Mouse (Mus musculus) spleen, adult 2 months (tissue): ENCODE measurements around the gene Olfr1375. TPM values are rescaled to one million over a fixed set of nuclear protein-coding genes. Genes with fewer than 3 reads are reported as not detected.
A peak's percentile ranks its signal among the peaks of the same experiment; 100 is the strongest.
"Not testable (repeated sequence)": the region's sequence is repeated elsewhere in the genome, so short reads cannot be mapped to it uniquely, and the experiment has no call there.

Experiments
- DNase-seq, 2 experiments: peaks; one replicate each; pipeline versions ENCODE4 v3.0.0 to v3.0.0-alpha.2; 2012 to 2021; ENCODE audit warnings: low spot score in 2 of 2, low read depth in 1 of 2
- H3K27ac ChIP-seq: fragments of 200-500 bp; 2 replicates; pipeline ENCODE4 v1.5.1; 2012; ENCODE audit warnings: low read length, inconsistent platforms; ENCODE audit not compliant: insufficient read depth
- H3K27me3 ChIP-seq: fragments of 200-500 bp; 2 replicates; pipeline ENCODE4 v1.6.1; 2012; ENCODE audit warnings: mild to moderate bottlenecking, moderate library complexity, low read length, inconsistent platforms; ENCODE audit not compliant: control insufficient read depth, insufficient read depth
- H3K36me3 ChIP-seq: fragments of 200-500 bp; 2 replicates; pipeline ENCODE4 v1.6.1; 2012; ENCODE audit warnings: mild to moderate bottlenecking, low read length, inconsistent platforms; ENCODE audit not compliant: control insufficient read depth, insufficient read depth
- H3K4me1 ChIP-seq: fragments of 200-500 bp; 2 replicates; pipeline ENCODE4 v1.6.1; 2011; ENCODE audit warnings: inconsistent platforms; ENCODE audit not compliant: control insufficient read depth, insufficient read depth, insufficient read length
- H3K4me3 ChIP-seq: fragments of 200-500 bp; 2 replicates; pipeline ENCODE4 v1.5.1; 2011; ENCODE audit warnings: mild to moderate bottlenecking, inconsistent platforms; ENCODE audit not compliant: insufficient read depth, insufficient read length; ENCODE audit errors: extremely low read depth
- CTCF ChIP-seq: fragments of 200-500 bp; IDR thresholded peaks from 2 replicates; pipeline ENCODE4 v1.5.1; 2011; ENCODE audit warnings: mild to moderate bottlenecking, inconsistent platforms; ENCODE audit not compliant: insufficient read depth, insufficient read length, insufficient replicate concordance; ENCODE audit errors: extremely low read depth
- POLR2A ChIP-seq: fragments of 200-500 bp; IDR thresholded peaks from 2 replicates; pipeline ENCODE4 v1.6.1; 2011; ENCODE audit warnings: low read depth, low read length, inconsistent platforms
- WGBS: fragments of 180-500 bp; shearing (Covaris S2); methylation state at CpG from one replicate; pipeline ENCODE4 v1.1.7; 2018; 5-methylcytosine and 5-hydroxymethylcytosine counted together
- polyA plus RNA-seq: library from polyadenylated mRNA; depleted of rRNA; stranded (reverse); fragments of >200 nt; gene quantifications from 2 replicates; pipeline ENCODE4 v1.2.3, GENCODE M21; 2012

Olfr1375 gene
- polyA plus RNA-seq, 1 experiment = not detected

DNA sequence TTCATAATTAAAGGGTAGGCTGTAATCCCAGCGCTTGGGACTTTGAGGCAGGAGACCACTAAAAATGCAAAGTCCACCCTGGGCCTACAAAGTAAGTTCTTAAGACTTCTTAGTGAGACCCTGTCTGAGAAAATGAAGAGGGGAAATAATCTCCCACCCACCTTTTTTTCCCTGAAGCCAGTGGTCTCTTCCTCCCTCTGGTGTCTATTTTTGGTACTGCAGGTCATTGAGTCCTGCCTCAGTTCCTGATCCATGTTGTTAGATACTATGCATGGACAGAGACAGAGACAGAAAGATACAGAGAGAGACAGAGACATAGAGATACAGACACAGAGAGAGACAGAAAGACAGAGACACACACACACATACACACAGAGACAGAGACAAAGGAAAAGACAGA, 15.1 kb upstream of the Olfr1375 start:
- H3K27me3 ChIP-seq = no peaks in the 10 kb centered on the region
- no peaks in the 10 kb centered on the region for H3K4me1 ChIP-seq
- no peak overlapping the region for H3K4me3 ChIP-seq
- no peak for DNase-seq
- WGBS = 52% methylated on average over 1 of the region's 1 CpGs
- no peak overlapping the region for H3K27ac ChIP-seq
- TF ChIP-seq CTCF (peak; percentile 26; the same call in 1 of the 2 replicates), POLR2A (no peak)
- H3K36me3 ChIP-seq = no peaks in the 10 kb centered on the region

DNA sequence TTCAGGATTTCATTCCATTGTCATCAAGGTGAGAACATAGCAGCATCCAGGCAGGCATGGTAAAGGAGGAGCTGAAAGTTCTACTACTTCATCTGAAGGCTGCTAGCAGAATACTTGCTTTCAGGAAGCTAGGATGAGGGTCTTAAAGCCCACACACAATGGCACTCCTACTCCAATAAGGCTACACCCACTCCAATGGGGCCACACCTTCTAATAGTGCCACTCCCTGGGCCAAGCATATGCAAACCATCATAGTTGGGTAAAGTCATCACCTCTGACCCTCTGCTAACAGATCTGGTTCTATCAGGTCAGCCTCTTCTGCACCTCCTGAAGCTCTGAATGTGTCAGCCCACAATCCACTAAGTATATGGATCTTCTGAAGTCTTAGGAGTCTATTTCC, 13.8 kb upstream of the Olfr1375 start:
- H3K4me1 ChIP-seq, H3K36me3 ChIP-seq, H3K4me3 ChIP-seq, H3K27ac ChIP-seq, H3K27me3 ChIP-seq, DNase-seq: not testable (repeated sequence)

DNA sequence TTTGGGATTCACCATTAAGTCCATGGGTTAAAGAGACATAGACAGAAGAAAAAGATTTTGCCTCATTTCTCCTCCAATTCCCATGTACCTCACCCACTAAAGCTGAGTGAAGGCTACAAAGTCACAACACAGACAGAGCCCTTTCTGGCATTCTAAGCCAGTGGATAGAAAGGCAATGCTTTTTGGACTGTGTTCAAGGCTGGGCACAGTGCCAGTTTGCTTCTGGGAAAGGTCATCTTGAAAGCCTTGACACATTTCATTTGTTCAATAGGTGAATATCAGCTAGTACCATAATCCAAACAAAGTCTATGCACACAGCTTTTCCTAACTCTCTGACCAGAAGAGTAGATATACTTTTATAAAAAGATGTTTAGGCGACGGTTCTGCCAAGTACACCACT, 12.0 kb upstream of the Olfr1375 start:
- no peak overlapping the region for H3K27ac ChIP-seq
- H3K27me3 ChIP-seq = no peaks in the 10 kb centered on the region
- TF ChIP-seq POLR2A = no peak
- no peak for TF ChIP-seq CTCF
- WGBS = 94% methylated on average over 2 of the region's 2 CpGs
- no peaks in the 10 kb centered on the region for H3K36me3 ChIP-seq
- no peaks in the 10 kb centered on the region for H3K4me1 ChIP-seq
- no peak for DNase-seq
- H3K4me3 ChIP-seq = no peak overlapping the region

DNA sequence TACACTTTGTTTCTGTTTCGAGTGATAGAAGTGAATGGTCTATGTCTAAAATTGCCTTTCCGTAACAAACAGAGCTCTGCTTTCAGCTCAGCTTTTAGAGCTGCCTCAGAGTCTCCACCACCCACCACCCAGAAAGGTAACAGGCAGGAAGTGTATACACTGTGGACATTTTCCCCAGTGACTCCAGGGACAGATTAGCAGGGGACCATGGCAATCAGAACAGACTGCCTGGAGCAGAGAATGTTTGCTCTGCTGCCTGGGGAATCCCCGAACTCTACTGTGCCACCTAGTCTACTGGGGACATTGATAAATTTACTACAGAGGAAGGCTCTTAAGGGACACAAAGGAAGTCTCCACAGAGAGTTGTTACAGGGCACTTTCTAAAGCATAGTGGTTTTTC, 3.1 kb upstream of the Olfr1375 start:
- not testable (repeated sequence) for H3K36me3 ChIP-seq, H3K4me3 ChIP-seq, DNase-seq, H3K27me3 ChIP-seq, H3K4me1 ChIP-seq, H3K27ac ChIP-seq
- 66% methylated on average over 3 of the region's 3 CpGs for WGBS

DNA sequence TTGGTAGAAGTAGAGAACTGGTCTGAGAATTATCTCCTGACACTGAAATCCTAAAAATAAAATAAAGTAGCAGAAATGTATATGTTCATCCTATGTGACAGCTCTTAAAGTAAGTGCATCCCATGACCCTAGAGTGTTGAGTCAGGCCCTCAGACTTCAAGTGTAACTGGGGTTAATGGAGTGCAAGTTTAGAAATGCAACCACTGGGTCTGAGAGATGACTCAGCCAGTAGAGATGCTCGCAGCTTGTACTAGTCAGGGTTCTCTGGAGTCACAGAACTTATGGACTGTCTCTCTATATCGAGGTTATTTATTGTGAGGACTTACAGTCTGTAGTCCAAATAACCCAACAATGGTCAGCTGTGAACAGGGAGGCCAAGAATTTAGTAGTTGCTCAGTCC, 3.8 kb downstream of the Olfr1375 start:
- no peaks in the 10 kb centered on the region for H3K4me1 ChIP-seq
- no peak overlapping the region for H3K4me3 ChIP-seq
- no peak for DNase-seq
- WGBS = 67% methylated on average over 2 of the region's 2 CpGs
- H3K36me3 ChIP-seq = no peaks in the 10 kb centered on the region
- no peaks in the 10 kb centered on the region for H3K27me3 ChIP-seq
- H3K27ac ChIP-seq = no peak overlapping the region
- TF ChIP-seq POLR2A (no peak), CTCF (no peak)

DNA sequence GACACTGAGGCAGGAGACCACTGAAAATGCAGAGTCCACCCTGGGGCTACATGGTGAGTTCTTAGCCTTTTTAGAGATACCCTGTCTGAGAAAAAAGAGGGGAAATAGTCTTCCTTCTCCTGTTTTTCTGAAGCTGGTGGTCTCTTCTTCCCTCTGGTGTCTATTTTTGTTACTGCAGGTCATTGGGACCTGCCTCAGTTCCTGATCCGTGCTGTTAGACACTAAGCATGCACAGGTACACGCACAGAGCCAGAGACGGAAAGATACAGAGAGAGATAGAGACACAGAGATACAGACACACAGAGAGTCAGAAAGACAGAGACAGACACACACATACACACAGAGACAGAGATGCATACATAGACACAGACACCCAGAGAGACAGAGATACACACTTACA, 5.3 kb downstream of the Olfr1375 start:
- WGBS = 45% methylated on average over 3 of the region's 3 CpGs
- no peak for TF ChIP-seq POLR2A
- TF ChIP-seq CTCF = no peak
- Histone ChIP-seq H3K27ac (no peak overlapping the region), H3K4me3 (no peak overlapping the region), H3K4me1 (no peaks in the 10 kb centered on the region), H3K27me3 (no peaks in the 10 kb centered on the region), H3K36me3 (no peaks in the 10 kb centered on the region)
- DNase-seq = no peak

DNA sequence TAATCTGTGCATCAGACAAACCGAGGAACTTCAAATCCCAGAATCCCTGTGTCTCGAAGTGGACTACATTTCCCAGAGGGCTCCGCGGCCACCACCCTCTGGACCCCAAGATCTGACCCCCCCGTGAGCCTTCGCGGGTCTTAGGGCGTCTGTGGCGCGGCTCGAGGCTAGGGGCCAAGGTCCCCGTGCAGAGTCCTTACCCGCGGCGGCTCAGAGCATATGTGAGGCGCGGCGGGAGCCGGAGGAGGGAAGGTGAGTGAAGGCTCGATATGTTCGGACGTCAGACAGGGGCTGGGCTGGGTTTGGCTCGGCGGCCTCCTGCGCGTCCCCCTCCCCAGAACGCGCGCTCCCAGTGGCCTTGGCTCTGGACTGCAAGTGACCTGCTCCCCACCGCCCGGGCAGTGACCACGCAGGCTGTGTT, 11.3 kb downstream of the Olfr1375 start, which contains the start of gene Zfp354a:
Gene Zfp354a (plus strand): TSS at position 107 of the 421 bp plus-strand sequence.
- DNase-seq = no peak
- Histone ChIP-seq H3K27ac (no peak within 1 kb of the TSS), H3K27me3 (no peaks in the 10 kb centered on the region), H3K4me1 (no peaks in the 10 kb centered on the region), H3K36me3 (no peaks in the 10 kb centered on the region), H3K4me3 (peak within 1 kb of the TSS; percentile 34; the same call in 1 of the 2 replicates)
- TF ChIP-seq POLR2A = no peak
- TF ChIP-seq CTCF = no peak
- WGBS = 2% methylated on average over 32 of the region's 32 CpGs
